In genomic region chr7:6358121-6358520, GRCm38 (mm10) we compare ENCODE assay signal across 20 mouse cellular contexts. TPM values are rescaled to one million over a fixed set of nuclear protein-coding genes. Genes with fewer than 3 reads are reported as not detected.
DNase-seq lines count a peak whose midpoint lies in the region; ATAC-seq lines count a peak whose summit lies in the region.
"Had no signal": no experiment of that assay in that cellular context is flagged by ENCODE, and none has a peak within 500 bp of the region (broad histone marks: within the 10 kb centered on the region; RNA-seq: fewer than 3 reads in every experiment).

No protein-coding gene starts in this region.

- no peak overlapping the region for H3K9ac ChIP-seq in heart, embryonic 11.5 days (ENCODE audit: low read depth, low read length)
- H3K9ac ChIP-seq in hindbrain, embryonic 16.5 days (ENCODE audit: low read depth, low read length), result no peak overlapping the region
- H3K9ac ChIP-seq: forebrain, embryonic 13.5 days; forebrain, postnatal 0 days; hindbrain, embryonic 15.5 days had no signal

- peaks cover 2% of the 10 kb centered on the region; the same call in 1 of the 2 replicates for H3K36me3 ChIP-seq in heart, embryonic 11.5 days (ENCODE audit: control insufficient read depth, insufficient read depth, low read length)
- H3K36me3 ChIP-seq in hindbrain, embryonic 16.5 days (ENCODE audit: control insufficient read depth, insufficient read depth, low read length), result peaks cover 9% of the 10 kb centered on the region

- WGBS in heart, embryonic 11.5 days (ENCODE audit: insufficient replicate concordance), result 68% methylated on average over 2 of the region's 2 CpGs
- WGBS in hindbrain, embryonic 16.5 days, result 66% methylated on average over 2 of the region's 2 CpGs

- no peaks in the 10 kb centered on the region for H3K9me3 ChIP-seq in heart, embryonic 11.5 days (replicated peaks; ENCODE audit: control insufficient read depth, low read length)
- no peaks in the 10 kb centered on the region for H3K9me3 ChIP-seq in hindbrain, embryonic 16.5 days (ENCODE audit: control insufficient read depth, low read length)
- H3K9me3 ChIP-seq: forebrain, embryonic 13.5 days; hindbrain, embryonic 15.5 days had no signal

- no peak overlapping the region for H3K27ac ChIP-seq in heart, embryonic 11.5 days (ENCODE audit: low read depth, low read length)
- H3K27ac ChIP-seq in hindbrain, embryonic 16.5 days (ENCODE audit: low read depth, low read length), result no peak overlapping the region
- H3K27ac ChIP-seq: forebrain, embryonic 13.5 days; hindbrain, embryonic 15.5 days had no signal

- no peaks in the 10 kb centered on the region for H3K27me3 ChIP-seq in heart, embryonic 11.5 days (ENCODE audit: control insufficient read depth, insufficient read depth, low read length)
- no peaks in the 10 kb centered on the region for H3K27me3 ChIP-seq in hindbrain, embryonic 16.5 days (replicated peaks; ENCODE audit: control insufficient read depth, insufficient read depth, low read length)
- H3K27me3 ChIP-seq: forebrain, embryonic 13.5 days; hindbrain, embryonic 15.5 days had no signal

- no peak overlapping the region for H3K4me2 ChIP-seq in heart, embryonic 11.5 days
- no peak overlapping the region for H3K4me2 ChIP-seq in hindbrain, embryonic 16.5 days (ENCODE audit: low read length)
- H3K4me2 ChIP-seq: forebrain, embryonic 13.5 days; hindbrain, embryonic 15.5 days had no signal

- peak; percentile 92 for DNase-seq in heart, adult 11 months
- peak; percentile 48 for DNase-seq in kidney, postnatal 10 days
- DNase-seq in kidney, postnatal 25 days, result no peak
- peak; percentile 7 for DNase-seq in urinary bladder, postnatal 14 days (ENCODE audit: low spot score)
- no peak for DNase-seq in urinary bladder, postnatal 25 days (ENCODE audit: low spot score)
- no peak for DNase-seq in gastrocnemius, postnatal 25 days
- DNase-seq: adrenal gland, postnatal 10 days; cerebellum, adult 11 months; cerebellum, adult 8-10 months; cerebellum, postnatal 25 days; forebrain, postnatal 0 days; gastrocnemius, postnatal 14 days; kidney, adult 11 months had no signal

- no peak for ATAC-seq in heart, embryonic 11.5 days (replicated peaks; ENCODE audit: insufficient number of reproducible peaks, low FRiP score, low TSS enrichment)
- no peak for ATAC-seq in hindbrain, embryonic 16.5 days
- ATAC-seq: forebrain, embryonic 13.5 days; forebrain, postnatal 0 days; inflammation-experienced regulatory T-cells, adult 6 months had no signal

- H3K4me1 ChIP-seq in heart, embryonic 11.5 days (ENCODE audit: control insufficient read depth, insufficient read depth, low read length), result no peaks in the 10 kb centered on the region
- no peaks in the 10 kb centered on the region for H3K4me1 ChIP-seq in hindbrain, embryonic 16.5 days (ENCODE audit: control insufficient read depth, insufficient read depth, low read depth, low read length)
- H3K4me1 ChIP-seq: forebrain, embryonic 13.5 days; hindbrain, embryonic 15.5 days had no signal

- H3K4me3 ChIP-seq in heart, embryonic 11.5 days (ENCODE audit: low read depth, low read length), result no peak overlapping the region
- H3K4me3 ChIP-seq in hindbrain, embryonic 16.5 days (ENCODE audit: low read length), result no peak overlapping the region
- H3K4me3 ChIP-seq: forebrain, embryonic 13.5 days; hindbrain, embryonic 15.5 days had no signal

RNA-seq across cellular contexts. Expression of gene Zfp78, which starts 5.0 kb away (rescaled TPM):
- 1.5 and 2.0 TPM in 2 replicates for polyA plus RNA-seq in heart, embryonic 11.5 days (2014; fragmentation: Nextera tagmentation; extraction: Ambion mirVana)
- polyA plus RNA-seq in hindbrain, embryonic 16.5 days (2015; fragmentation: Nextera tagmentation; extraction: Ambion mirVana), result 5.7 and 7.1 TPM in 2 replicates
- 1 to 10 TPM; 1.4 to 2.0 TPM for total RNA-seq in gastrocnemius, postnatal 25 days (2021)

RNA-seq across cellular contexts. Expression of gene Gm3854, which starts 14.6 kb away (rescaled TPM):
- 1.1 and 2.4 TPM in 2 replicates for polyA plus RNA-seq in heart, embryonic 11.5 days (2014; fragmentation: Nextera tagmentation; extraction: Ambion mirVana)
- 7.7 and 8.0 TPM in 2 replicates for polyA plus RNA-seq in hindbrain, embryonic 16.5 days (2015; fragmentation: Nextera tagmentation; extraction: Ambion mirVana)
- total RNA-seq in gastrocnemius, postnatal 25 days (2021), result under 1 TPM; 0.16 to 0.23 TPM
- total RNA-seq: MEL had no signal

RNA-seq across cellular contexts. Expression of gene Zfp28, which starts 25.0 kb away (rescaled TPM):
- polyA plus RNA-seq in heart, embryonic 11.5 days (2014; fragmentation: Nextera tagmentation; extraction: Ambion mirVana), result 8.0 and 8.5 TPM in 2 replicates
- 11.8 and 13.4 TPM in 2 replicates for polyA plus RNA-seq in hindbrain, embryonic 16.5 days (2015; fragmentation: Nextera tagmentation; extraction: Ambion mirVana)
- total RNA-seq in gastrocnemius, postnatal 25 days (2021), result 1 to 10 TPM; 1.1 to 1.9 TPM

RNA-seq across cellular contexts. Expression of gene Zfp583, which starts 27.0 kb away (rescaled TPM):
- 4.4 and 5.1 TPM in 2 replicates for polyA plus RNA-seq in heart, embryonic 11.5 days (2014; fragmentation: Nextera tagmentation; extraction: Ambion mirVana)
- 14.7 and 14.8 TPM in 2 replicates for polyA plus RNA-seq in hindbrain, embryonic 16.5 days (2015; fragmentation: Nextera tagmentation; extraction: Ambion mirVana)
- total RNA-seq in gastrocnemius, postnatal 25 days (2021), result 1 to 10 TPM in 1 of 2 experiments, under 1 TPM in 1; 0.41 to 1.0 TPM
- total RNA-seq: MEL had no signal

RNA-seq across cellular contexts. Expression of gene Smim17, which starts 40.4 kb away (rescaled TPM):
- polyA plus RNA-seq in heart, embryonic 11.5 days (2014; fragmentation: Nextera tagmentation; extraction: Ambion mirVana), result not detected in 2 replicates
- polyA plus RNA-seq in hindbrain, embryonic 16.5 days (2015; fragmentation: Nextera tagmentation; extraction: Ambion mirVana), result 7.2 and 9.5 TPM in 2 replicates
- under 1 TPM; 0.31 to 0.46 TPM for total RNA-seq in gastrocnemius, postnatal 25 days (2021)
- total RNA-seq: granulocyte monocyte progenitor cell, adult 5-6 weeks; MEL had no signal
- polyA plus RNA-seq: inflammation-experienced regulatory T-cells, adult 6 months had no signal

Comparison
In these comparisons a context has a peak if more than half of its experiments do, and no peak if none do; other contexts are left out.
1. DNase-seq: peak in heart, adult 11 months (single experiment), kidney, postnatal 10 days (single experiment) and urinary bladder, postnatal 14 days (single experiment); none in kidney, postnatal 25 days (0 of 2), urinary bladder, postnatal 25 days (single experiment) and gastrocnemius, postnatal 25 days (single experiment).